Mouse (Mus musculus) testis, adult 2 months (tissue): ENCODE measurements around the gene Pde11a.
A peak's percentile ranks its signal among the peaks of the same experiment; 100 is the strongest.

Experiments used
- CTCF ChIP-seq: fragments of 200-500 bp; IDR thresholded peaks from 2 replicates; pipeline ENCODE4 v1.5.1; 2012; ENCODE audit warnings: low read depth, mild to moderate bottlenecking, inconsistent platforms, low read length, moderate library complexity; ENCODE audit not compliant: control insufficient read depth, insufficient read depth, insufficient replicate concordance
- POLR2A ChIP-seq: fragments of 200-500 bp; IDR thresholded peaks from 2 replicates; pipeline ENCODE4 v1.6.1; 2012; ENCODE audit warnings: low read depth, mild to moderate bottlenecking, inconsistent platforms, low read length, moderate library complexity; ENCODE audit not compliant: control insufficient read depth

DNA sequence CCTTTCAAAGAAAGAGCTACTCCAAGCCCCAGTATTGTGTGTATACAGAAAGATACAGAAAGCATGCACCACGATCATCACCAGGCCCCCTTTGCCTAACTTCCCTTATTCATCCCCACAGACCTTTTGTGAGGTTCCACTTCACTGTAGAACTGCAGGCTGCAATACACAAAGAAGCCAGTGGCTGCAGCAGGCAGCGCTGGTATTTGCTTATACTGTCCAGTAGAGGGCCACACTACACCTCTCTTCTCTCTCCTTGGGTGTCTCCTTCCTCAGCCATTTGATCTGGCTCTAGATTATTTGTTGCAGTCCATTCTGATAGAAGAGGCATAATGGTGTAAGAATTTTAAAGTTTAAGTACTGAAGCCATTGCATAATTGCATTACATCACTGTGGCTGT is 353.4 kb downstream of the Pde11a start:
- TF ChIP-seq CTCF (peak; percentile 67; the same call in 1 of the 2 replicates), POLR2A (no peak)
